ENCODE assay signal across 8 mouse cellular contexts in genomic region chr9:56090546-56091225, GRCm38 (mm10). TPM values are rescaled to one million over a fixed set of nuclear protein-coding genes. Genes with fewer than 3 reads are reported as not detected.
DNase-seq lines count a peak whose midpoint lies in the region; ATAC-seq and TF ChIP-seq lines count a peak whose summit lies in the region.

No protein-coding gene starts in this region.

- no peaks in the 10 kb centered on the region for H3K9me3 ChIP-seq in hindbrain, embryonic 12.5 days (replicated peaks)
- H3K9me3 ChIP-seq in hindbrain, embryonic 11.5 days (ENCODE audit: control insufficient read depth, low read length) = no peaks in the 10 kb centered on the region
- no peaks in the 10 kb centered on the region for H3K9me3 ChIP-seq in E14TG2a.4 (ENCODE audit: low read length)
- no peaks in the 10 kb centered on the region for H3K9me3 ChIP-seq in hindbrain, embryonic 15.5 days

- H3K9ac ChIP-seq in hindbrain, embryonic 12.5 days = no peak overlapping the region
- H3K9ac ChIP-seq in hindbrain, embryonic 11.5 days (ENCODE audit: low read depth, low read length) = no peak overlapping the region
- no peak overlapping the region for H3K9ac ChIP-seq in hindbrain, embryonic 15.5 days

- H3K36me3 ChIP-seq in hindbrain, embryonic 12.5 days = no peaks in the 10 kb centered on the region
- H3K36me3 ChIP-seq in hindbrain, embryonic 11.5 days (ENCODE audit: control insufficient read depth, insufficient read depth, low read length) = no peaks in the 10 kb centered on the region
- H3K36me3 ChIP-seq in E14TG2a.4 (ENCODE audit: insufficient read depth, low read length) = no peaks in the 10 kb centered on the region
- H3K36me3 ChIP-seq in hindbrain, embryonic 15.5 days = no peaks in the 10 kb centered on the region

- no peak overlapping the region for H3K4me2 ChIP-seq in hindbrain, embryonic 12.5 days (replicated peaks)
- no peak overlapping the region for H3K4me2 ChIP-seq in hindbrain, embryonic 11.5 days (replicated peaks; ENCODE audit: low read depth, low read length)
- H3K4me2 ChIP-seq in hindbrain, embryonic 15.5 days = 0 out of 2 replicates have a peak overlapping the region, but pooled peaks have one; percentile 35

- H3K27ac ChIP-seq in hindbrain, embryonic 12.5 days = no peak overlapping the region
- no peak overlapping the region for H3K27ac ChIP-seq in hindbrain, embryonic 11.5 days (ENCODE audit: low read depth, low read length)
- H3K27ac ChIP-seq in hindbrain, embryonic 15.5 days (replicated peaks) = no peak overlapping the region

- no peak overlapping the region for H3K4me3 ChIP-seq in hindbrain, embryonic 12.5 days
- no peak overlapping the region for H3K4me3 ChIP-seq in hindbrain, embryonic 11.5 days (ENCODE audit: low read depth, low read length)
- H3K4me3 ChIP-seq in E14TG2a.4 (replicated peaks; ENCODE audit: low read length) = peak overlapping the region; percentile 81
- no peak overlapping the region for H3K4me3 ChIP-seq in hindbrain, embryonic 15.5 days

- H3K27me3 ChIP-seq in hindbrain, embryonic 12.5 days = no peaks in the 10 kb centered on the region
- no peaks in the 10 kb centered on the region for H3K27me3 ChIP-seq in hindbrain, embryonic 11.5 days (ENCODE audit: control insufficient read depth, insufficient read depth, low read length)
- H3K27me3 ChIP-seq in E14TG2a.4 (ENCODE audit: insufficient read depth, low read length) = peaks cover 27% of the 10 kb centered on the region
- no peaks in the 10 kb centered on the region for H3K27me3 ChIP-seq in hindbrain, embryonic 15.5 days

- whole genome bisulfite sequencing in hindbrain, embryonic 12.5 days = 80% methylated on average over 5 of the region's 5 CpGs
- 80% methylated on average over 5 of the region's 5 CpGs for WGBS in hindbrain, embryonic 11.5 days
- WGBS in hindbrain, embryonic 15.5 days = 84% methylated on average over 5 of the region's 5 CpGs

- TF ChIP-seq CTCF in E14TG2a.4 (conservative IDR thresholded peaks at IDR 0.05; ENCODE audit: low read length) = no peak

- peak; percentile 41; the same call in 1 of the 2 replicates for ATAC-seq in hindbrain, embryonic 12.5 days (ENCODE audit: low FRiP score)
- no peak for ATAC-seq in hindbrain, embryonic 11.5 days (ENCODE audit: low FRiP score)
- no peak for ATAC-seq in hindbrain, embryonic 15.5 days (ENCODE audit: low FRiP score, low read depth)

- peaks cover 13% of the 10 kb centered on the region for H3K4me1 ChIP-seq in hindbrain, embryonic 12.5 days
- H3K4me1 ChIP-seq in hindbrain, embryonic 11.5 days (replicated peaks; ENCODE audit: control insufficient read depth, insufficient read depth, low read length) = no peaks in the 10 kb centered on the region
- peaks cover 28% of the 10 kb centered on the region for H3K4me1 ChIP-seq in E14TG2a.4 (replicated peaks; ENCODE audit: low read depth, low read length)
- H3K4me1 ChIP-seq in hindbrain, embryonic 15.5 days (replicated peaks) = peaks cover 7% of the 10 kb centered on the region; the same call in 1 of the 2 replicates

- DNase-seq in hindbrain, embryonic 11.5 days (ENCODE audit: low spot score) = no peak
- DNase-seq in naive thymus-derived CD4-positive, alpha-beta T cell, adult 2 months (ENCODE audit: low read depth) = peak; percentile 59
- no peak for DNase-seq in right cerebral cortex, postnatal 4 days
- DNase-seq in gastrocnemius, adult 8-10 months (ENCODE audit: low spot score in 2 of 2) = no peak
- DNase-seq in urinary bladder, adult 2 months (ENCODE audit: low spot score) = no peak

RNA-seq across cellular contexts. Expression of gene Pstpip1, which starts 0.9 kb away (rescaled TPM):
- polyA plus RNA-seq in hindbrain, embryonic 12.5 days (2016; fragmentation: Nextera tagmentation; extraction: Ambion mirVana) = 0.57 and 0.88 TPM in 2 replicates
- 0.19 and 0.45 TPM in 2 replicates for polyA plus RNA-seq in hindbrain, embryonic 11.5 days (2014; fragmentation: Nextera tagmentation; extraction: Ambion mirVana)
- 0.87 and 1.2 TPM in 2 replicates for polyA plus RNA-seq in hindbrain, embryonic 15.5 days (2015; fragmentation: Nextera tagmentation; extraction: Ambion mirVana)
- total RNA-seq in gastrocnemius, adult 8-10 months (2022) = under 1 TPM; 0.17 to 0.83 (median 0.32) TPM
- 7.7 and 8.4 TPM in 2 replicates for polyA plus RNA-seq in urinary bladder, adult 2 months (2012; rRNA removed)

RNA-seq across cellular contexts. Expression of gene Rcn2, which starts 49.0 kb away (rescaled TPM):
- 345 and 362 TPM in 2 replicates for polyA plus RNA-seq in hindbrain, embryonic 12.5 days (2016; fragmentation: Nextera tagmentation; extraction: Ambion mirVana)
- 387 and 392 TPM in 2 replicates for polyA plus RNA-seq in hindbrain, embryonic 11.5 days (2014; fragmentation: Nextera tagmentation; extraction: Ambion mirVana)
- polyA plus RNA-seq in hindbrain, embryonic 15.5 days (2015; fragmentation: Nextera tagmentation; extraction: Ambion mirVana) = 263 and 276 TPM in 2 replicates
- 10 to 100 TPM; 19.0 to 21.3 (median 19.6) TPM for total RNA-seq in gastrocnemius, adult 8-10 months (2022)
- polyA plus RNA-seq in urinary bladder, adult 2 months (2012; rRNA removed) = 109 and 111 TPM in 2 replicates
